Mouse (Mus musculus): Measurements from ENCODE around the gene Rdh5. TPM values are rescaled to one million over a fixed set of nuclear protein-coding genes. Genes with fewer than 3 reads are reported as not detected.

The Rdh5 gene
- polyA plus RNA-seq, 1 experiment from 2014 or later: 21.9 TPM

GRCm38 (mm10) chr10:128947496-128947895 is 24.8 kb upstream of the Rdh5 start:
- H3K9ac ChIP-seq (ENCODE audit: low read depth, low read length): no peak overlapping the region
- no peaks in the 10 kb centered on the region for H3K9me3 ChIP-seq (replicated peaks; ENCODE audit: control insufficient read depth, low read length)
- no peaks in the 10 kb centered on the region for H3K4me1 ChIP-seq (ENCODE audit: control insufficient read depth, low read depth, low read length)
- no peak overlapping the region for H3K4me2 ChIP-seq (ENCODE audit: low read depth, low read length)
- ATAC-seq (ENCODE audit: low read depth): no peak
- no peak overlapping the region for H3K27ac ChIP-seq (ENCODE audit: low read length)
- H3K36me3 ChIP-seq (ENCODE audit: control insufficient read depth, insufficient read depth): no peaks in the 10 kb centered on the region
- no peak overlapping the region for H3K4me3 ChIP-seq (ENCODE audit: low read depth, low read length)
- 81% methylated on average over 4 of the region's 4 CpGs for WGBS (ENCODE audit: insufficient replicate concordance)
- H3K27me3 ChIP-seq (ENCODE audit: control insufficient read depth, insufficient read depth, low read depth, low read length): peaks cover 19% of the 10 kb centered on the region

- Histone ChIP-seq H3K9me3 (replicated peaks; ENCODE audit: control insufficient read depth, low read length) (no peaks in the 10 kb centered on the region), H3K4me2 (ENCODE audit: low read depth, low read length) (no peak overlapping the region), H3K4me1 (ENCODE audit: control insufficient read depth, low read depth, low read length) (no peaks in the 10 kb centered on the region), H3K27ac (ENCODE audit: low read length) (no peak overlapping the region), H3K9ac (ENCODE audit: low read depth, low read length) (no peak overlapping the region), H3K27me3 (ENCODE audit: control insufficient read depth, insufficient read depth, low read depth, low read length) (peaks cover 16% of the 10 kb centered on the region), H3K36me3 (ENCODE audit: control insufficient read depth, insufficient read depth) (no peaks in the 10 kb centered on the region), H3K4me3 (ENCODE audit: low read depth, low read length) (no peak overlapping the region)
- ATAC-seq (ENCODE audit: low read depth): no peak
- WGBS (ENCODE audit: insufficient replicate concordance): 9% methylated on average over 3 of the region's 3 CpGs
These were observed 23.0 kb upstream of the Rdh5 start for GRCm38 (mm10) chr10:128945675-128946074.

- no peak overlapping the region for H3K4me3 ChIP-seq (ENCODE audit: low read depth, low read length)
- ATAC-seq (ENCODE audit: low read depth): no peak
- H3K9ac ChIP-seq (ENCODE audit: low read depth, low read length): no peak overlapping the region
- 58% methylated on average over 10 of the region's 10 CpGs for WGBS (ENCODE audit: insufficient replicate concordance)
- no peak overlapping the region for H3K4me2 ChIP-seq (ENCODE audit: low read depth, low read length)
- H3K27me3 ChIP-seq (ENCODE audit: control insufficient read depth, insufficient read depth, low read depth, low read length): peaks cover 20% of the 10 kb centered on the region
- no peaks in the 10 kb centered on the region for H3K4me1 ChIP-seq (ENCODE audit: control insufficient read depth, low read depth, low read length)
- H3K36me3 ChIP-seq (ENCODE audit: control insufficient read depth, insufficient read depth): no peaks in the 10 kb centered on the region
- no peaks in the 10 kb centered on the region for H3K9me3 ChIP-seq (replicated peaks; ENCODE audit: control insufficient read depth, low read length)
- no peak overlapping the region for H3K27ac ChIP-seq (ENCODE audit: low read length)
These were observed 17.9 kb upstream of the Rdh5 start for GRCm38 (mm10) chr10:128940475-128941061.

- no peak overlapping the region for H3K4me3 ChIP-seq (ENCODE audit: low read depth, low read length)
- no peaks in the 10 kb centered on the region for H3K36me3 ChIP-seq (ENCODE audit: control insufficient read depth, insufficient read depth)
- H3K27ac ChIP-seq (ENCODE audit: low read length): no peak overlapping the region
- no peak overlapping the region for H3K9ac ChIP-seq (ENCODE audit: low read depth, low read length)
- H3K4me2 ChIP-seq (ENCODE audit: low read depth, low read length): no peak overlapping the region
- peaks cover 35% of the 10 kb centered on the region for H3K27me3 ChIP-seq (ENCODE audit: control insufficient read depth, insufficient read depth, low read depth, low read length)
- 55% methylated on average over 5 of the region's 5 CpGs for WGBS (ENCODE audit: insufficient replicate concordance)
- ATAC-seq (ENCODE audit: low read depth): peak; percentile 63; the same call in 1 of the 2 replicates
- H3K4me1 ChIP-seq (ENCODE audit: control insufficient read depth, low read depth, low read length): no peaks in the 10 kb centered on the region
- no peaks in the 10 kb centered on the region for H3K9me3 ChIP-seq (replicated peaks; ENCODE audit: control insufficient read depth, low read length)
These were observed 16.3 kb upstream of the Rdh5 start for GRCm38 (mm10) chr10:128938974-128939373.

GRCm38 (mm10) chr10:128938457-128938856 is 15.8 kb upstream of the Rdh5 start:
- no peak overlapping the region for H3K4me3 ChIP-seq (ENCODE audit: low read depth, low read length)
- H3K4me1 ChIP-seq (ENCODE audit: control insufficient read depth, low read depth, low read length): no peaks in the 10 kb centered on the region
- H3K9me3 ChIP-seq (replicated peaks; ENCODE audit: control insufficient read depth, low read length): no peaks in the 10 kb centered on the region
- no peak for ATAC-seq (ENCODE audit: low read depth)
- peaks cover 38% of the 10 kb centered on the region for H3K27me3 ChIP-seq (ENCODE audit: control insufficient read depth, insufficient read depth, low read depth, low read length)
- no peak overlapping the region for H3K27ac ChIP-seq (ENCODE audit: low read length)
- H3K36me3 ChIP-seq (ENCODE audit: control insufficient read depth, insufficient read depth): no peaks in the 10 kb centered on the region
- no peak overlapping the region for H3K4me2 ChIP-seq (ENCODE audit: low read depth, low read length)
- WGBS (ENCODE audit: insufficient replicate concordance): 68% methylated on average over 9 of the region's 9 CpGs
- H3K9ac ChIP-seq (ENCODE audit: low read depth, low read length): no peak overlapping the region

DNA sequence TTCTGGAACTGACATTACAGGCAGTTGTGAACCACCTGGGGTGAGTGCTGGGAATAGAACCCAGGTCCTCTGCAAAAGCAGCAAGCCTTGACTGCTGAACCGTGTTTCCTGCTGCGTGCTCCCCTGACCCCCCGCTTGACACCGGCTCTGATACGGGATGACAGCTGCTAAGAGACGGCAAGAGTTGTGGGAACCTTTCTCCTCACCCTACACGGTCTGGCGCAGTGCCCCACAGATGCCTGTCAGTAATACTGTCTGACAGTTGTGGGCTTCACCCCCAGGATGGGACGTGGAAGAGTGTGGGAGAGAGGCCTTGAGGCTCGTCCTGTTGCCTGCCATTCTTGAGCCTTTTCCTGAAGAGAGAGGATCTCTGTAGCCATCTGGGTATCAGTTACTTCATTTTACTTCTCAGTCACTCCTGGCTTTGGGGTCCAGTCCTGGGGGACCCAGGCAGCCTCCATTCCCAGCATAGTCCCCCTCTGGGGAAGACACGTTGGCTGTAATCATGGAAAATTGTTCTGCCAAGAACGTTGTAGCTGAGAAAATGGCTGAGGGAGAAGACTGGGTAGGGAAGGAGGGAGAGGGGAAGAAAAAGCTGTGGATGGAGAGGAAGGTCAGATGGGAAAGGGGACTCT is 15.2 kb upstream of the Rdh5 start:
- H3K27ac ChIP-seq (ENCODE audit: low read length): no peak overlapping the region
- no peak overlapping the region for H3K9ac ChIP-seq (ENCODE audit: low read depth, low read length)
- ATAC-seq (ENCODE audit: low read depth): no peak
- 58% methylated on average over 12 of the region's 12 CpGs for WGBS (ENCODE audit: insufficient replicate concordance)
- no peak overlapping the region for H3K4me3 ChIP-seq (ENCODE audit: low read depth, low read length)
- no peaks in the 10 kb centered on the region for H3K4me1 ChIP-seq (ENCODE audit: control insufficient read depth, low read depth, low read length)
- H3K27me3 ChIP-seq (ENCODE audit: control insufficient read depth, insufficient read depth, low read depth, low read length): peaks cover 43% of the 10 kb centered on the region
- H3K9me3 ChIP-seq (replicated peaks; ENCODE audit: control insufficient read depth, low read length): no peaks in the 10 kb centered on the region
- no peaks in the 10 kb centered on the region for H3K36me3 ChIP-seq (ENCODE audit: control insufficient read depth, insufficient read depth)
- no peak overlapping the region for H3K4me2 ChIP-seq (ENCODE audit: low read depth, low read length)

DNA sequence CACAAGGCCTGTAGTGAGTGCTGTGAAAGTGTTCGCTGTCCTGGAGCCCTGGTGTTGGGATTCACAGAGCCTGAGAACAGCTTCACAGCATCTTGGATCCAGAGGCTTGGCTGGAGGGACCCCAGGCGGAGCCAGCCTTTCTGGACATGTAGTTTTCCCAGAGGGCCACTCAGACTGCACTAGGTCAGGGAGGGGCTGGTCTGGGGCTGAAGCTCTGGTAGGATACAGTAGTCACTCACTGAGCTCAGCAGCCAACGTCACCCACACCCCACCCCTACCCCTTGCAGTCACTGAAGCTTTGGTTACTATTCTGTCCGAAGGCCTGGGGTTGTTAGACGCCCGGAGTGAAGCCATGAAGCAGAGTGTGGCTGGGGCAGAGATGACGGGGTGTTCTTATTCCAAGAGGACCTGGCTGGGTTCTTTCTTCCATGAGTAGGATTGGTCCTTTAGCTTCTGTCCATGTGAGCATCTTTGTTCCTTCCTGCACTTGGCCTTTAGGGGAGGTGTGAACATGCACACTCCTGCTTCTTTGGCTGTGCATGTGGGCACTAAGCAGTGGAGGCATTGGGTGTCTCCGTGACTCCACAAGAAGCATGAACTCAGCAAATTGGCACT is 13.2 kb upstream of the Rdh5 start:
- H3K4me2 ChIP-seq (ENCODE audit: low read depth, low read length): no peak overlapping the region
- no peak overlapping the region for H3K9ac ChIP-seq (ENCODE audit: low read depth, low read length)
- no peaks in the 10 kb centered on the region for H3K9me3 ChIP-seq (replicated peaks; ENCODE audit: control insufficient read depth, low read length)
- H3K27ac ChIP-seq (ENCODE audit: low read length): no peak overlapping the region
- H3K4me1 ChIP-seq (ENCODE audit: control insufficient read depth, low read depth, low read length): no peaks in the 10 kb centered on the region
- WGBS (ENCODE audit: insufficient replicate concordance): 57% methylated on average over 8 of the region's 8 CpGs
- H3K27me3 ChIP-seq (ENCODE audit: control insufficient read depth, insufficient read depth, low read depth, low read length): peaks cover 49% of the 10 kb centered on the region
- no peak for ATAC-seq (ENCODE audit: low read depth)
- no peaks in the 10 kb centered on the region for H3K36me3 ChIP-seq (ENCODE audit: control insufficient read depth, insufficient read depth)
- H3K4me3 ChIP-seq (ENCODE audit: low read depth, low read length): no peak overlapping the region

GRCm38 (mm10) chr10:128934997-128935787 is 12.5 kb upstream of the Rdh5 start:
- H3K4me1 ChIP-seq (ENCODE audit: control insufficient read depth, low read depth, low read length): no peaks in the 10 kb centered on the region
- H3K9ac ChIP-seq (ENCODE audit: low read depth, low read length): no peak overlapping the region
- H3K9me3 ChIP-seq (replicated peaks; ENCODE audit: control insufficient read depth, low read length): no peaks in the 10 kb centered on the region
- ATAC-seq (ENCODE audit: low read depth): no peak
- H3K36me3 ChIP-seq (ENCODE audit: control insufficient read depth, insufficient read depth): no peaks in the 10 kb centered on the region
- 45% methylated on average over 7 of the region's 7 CpGs for WGBS (ENCODE audit: insufficient replicate concordance)
- no peak overlapping the region for H3K4me3 ChIP-seq (ENCODE audit: low read depth, low read length)
- H3K27ac ChIP-seq (ENCODE audit: low read length): no peak overlapping the region
- H3K27me3 ChIP-seq (ENCODE audit: control insufficient read depth, insufficient read depth, low read depth, low read length): peaks cover 53% of the 10 kb centered on the region
- H3K4me2 ChIP-seq (ENCODE audit: low read depth, low read length): no peak overlapping the region

Data from liver, embryonic 16.5 days (tissue).